Mouse (Mus musculus) heart, adult 11 months (tissue): ENCODE results near the gene Hist1h2ac.
"Not testable (repeated sequence)": the region's sequence is repeated elsewhere in the genome, so short reads cannot be mapped to it uniquely, and the experiment has no call there.

Experiments
- DNase-seq: peaks from one replicate; pipeline ENCODE4 v3.0.0; 2022

Hist1h2ac gene

GRCm38 (mm10) chr13:23699767-23700166, 16.0 kb upstream of the Hist1h2ac start:
- DNase-seq = no peak

GRCm38 (mm10) chr13:23698996-23699395, 15.2 kb upstream of the Hist1h2ac start:
- peak; percentile 83 for DNase-seq

- DNase-seq = peak; percentile 100
These were observed 14.5 kb upstream of the Hist1h2ac start, which contains the start of gene Hist1h4c for GRCm38 (mm10) chr13:23698300-23698693. Gene Hist1h4c, minus strand, starts transcription at chr13:23698454.

DNA sequence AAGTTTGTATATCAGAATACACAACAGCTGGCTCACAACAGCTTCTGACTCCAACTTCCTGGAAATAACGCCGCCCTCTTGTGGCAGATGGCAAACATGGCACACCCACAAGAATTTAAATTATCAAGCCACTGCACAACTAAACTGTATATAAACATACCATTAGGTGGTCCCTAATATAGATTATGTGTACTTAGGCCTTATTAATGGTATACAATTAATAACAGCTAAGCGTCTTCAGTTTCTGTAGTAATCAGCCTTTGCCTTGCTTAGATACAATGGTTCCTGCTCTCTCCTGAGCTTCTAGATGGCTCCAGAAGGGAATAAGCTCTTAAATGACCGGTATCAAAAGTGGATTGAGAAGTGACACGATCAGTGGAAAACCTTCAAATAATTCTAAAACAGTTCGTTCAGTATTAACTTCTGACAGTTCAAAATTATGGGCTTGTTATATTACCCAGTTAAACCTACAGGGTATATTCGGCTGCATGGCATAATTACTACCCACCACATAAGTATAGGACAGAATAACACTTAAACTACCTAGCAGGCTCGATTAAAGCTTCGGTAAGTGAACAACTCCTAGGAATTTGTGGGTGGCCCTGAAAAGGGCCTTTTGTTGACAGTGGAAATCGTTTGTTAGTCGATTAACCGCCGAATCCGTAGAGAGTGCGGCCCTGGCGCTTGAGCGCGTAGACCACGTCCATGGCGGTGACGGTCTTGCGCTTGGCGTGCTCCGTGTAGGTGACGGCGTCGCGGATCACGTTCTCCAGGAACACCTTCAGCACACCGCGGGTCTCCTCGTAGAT, 13.9 kb upstream of the Hist1h2ac start:
- peak; percentile 91 for DNase-seq

DNA sequence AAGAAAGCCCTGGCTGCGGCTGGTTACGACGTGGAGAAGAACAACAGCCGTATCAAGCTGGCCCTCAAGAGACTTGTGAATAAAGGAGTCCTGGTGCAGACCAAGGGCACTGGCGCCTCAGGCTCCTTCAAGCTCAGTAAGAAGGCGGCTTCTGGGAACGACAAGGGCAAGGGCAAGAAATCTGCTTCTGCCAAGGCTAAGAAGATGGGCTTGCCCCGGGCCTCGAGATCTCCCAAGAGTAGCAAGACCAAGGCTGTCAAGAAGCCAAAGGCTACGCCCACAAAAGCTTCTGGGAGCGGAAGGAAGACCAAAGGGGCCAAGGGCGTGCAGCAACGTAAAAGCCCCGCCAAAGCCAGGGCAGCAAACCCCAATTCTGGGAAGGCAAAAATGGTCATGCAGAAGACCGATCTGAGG, 12.3 kb upstream of the Hist1h2ac start:
- peak; percentile 89 for DNase-seq

GRCm38 (mm10) chr13:23695514-23695913, 11.8 kb upstream of the Hist1h2ac start, which contains the start of gene Hist1h1t:
Gene Hist1h1t, plus strand, starts transcription at chr13:23695814.
- peak; percentile 84 for DNase-seq

GRCm38 (mm10) chr13:23694956-23695355, 11.2 kb upstream of the Hist1h2ac start:
- peak; percentile 59 for DNase-seq

GRCm38 (mm10) chr13:23693856-23694440, 10.2 kb upstream of the Hist1h2ac start:
- peak; percentile 43 for DNase-seq

DNA sequence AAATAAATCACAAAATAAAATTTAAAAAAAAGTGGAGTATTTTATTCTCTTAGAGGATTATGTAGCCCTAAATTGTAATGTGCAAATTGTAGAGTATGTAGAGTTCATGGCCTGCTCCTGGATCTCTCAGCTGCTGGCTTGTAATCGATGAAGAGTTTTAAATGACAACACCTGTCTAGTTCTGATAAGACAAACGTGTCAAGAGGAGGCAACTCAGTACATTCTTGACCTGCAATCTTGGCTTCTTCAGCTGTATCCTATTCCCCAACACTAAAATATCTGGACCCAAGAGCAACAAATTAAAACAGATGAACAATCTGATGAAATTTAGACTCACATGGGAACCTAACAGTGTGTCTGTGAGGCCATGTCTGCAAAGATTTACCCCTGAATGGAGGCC, 5.7 kb upstream of the Hist1h2ac start:
- no peak for DNase-seq

DNA sequence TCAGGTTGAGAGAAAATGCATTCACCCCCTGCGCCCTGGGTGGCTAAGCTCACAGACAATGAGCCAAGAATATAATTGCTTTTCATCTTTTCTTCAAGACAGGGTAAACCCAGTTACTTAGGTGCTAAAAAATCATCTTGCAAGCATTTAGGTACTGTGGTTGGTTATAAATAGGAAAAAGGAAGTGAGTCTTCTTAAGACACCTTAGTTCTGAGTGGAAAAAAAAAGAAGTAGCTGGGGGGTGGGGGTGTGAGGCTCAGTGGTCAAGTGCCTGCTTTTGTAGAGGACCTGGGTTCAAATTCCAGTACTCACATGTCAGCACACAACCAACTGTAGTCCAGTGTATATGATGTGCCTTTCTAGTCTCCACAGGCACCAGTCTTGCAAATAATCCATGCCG, 5.2 kb upstream of the Hist1h2ac start:
- DNase-seq = peak; percentile 2

DNA sequence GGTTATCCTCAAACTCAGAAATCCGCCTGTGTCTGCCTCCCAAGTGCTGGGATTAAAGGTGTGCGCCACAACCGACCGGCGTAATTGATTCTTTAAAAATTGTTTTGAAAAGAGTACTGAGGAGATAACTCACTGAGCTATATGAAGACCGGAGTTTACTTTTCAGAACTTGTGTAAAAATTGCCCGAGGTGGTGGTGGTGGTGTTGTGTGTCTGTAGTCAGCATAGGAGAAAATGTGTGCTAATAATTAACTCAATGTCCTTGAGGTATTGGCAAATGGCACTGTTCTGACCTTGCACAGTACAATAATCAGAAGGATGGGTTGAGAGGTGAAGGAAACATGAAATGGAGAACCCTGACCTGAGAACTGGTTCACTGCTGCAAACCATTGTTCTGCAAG, 4.2 kb upstream of the Hist1h2ac start:
- DNase-seq = peak; percentile 58

DNA sequence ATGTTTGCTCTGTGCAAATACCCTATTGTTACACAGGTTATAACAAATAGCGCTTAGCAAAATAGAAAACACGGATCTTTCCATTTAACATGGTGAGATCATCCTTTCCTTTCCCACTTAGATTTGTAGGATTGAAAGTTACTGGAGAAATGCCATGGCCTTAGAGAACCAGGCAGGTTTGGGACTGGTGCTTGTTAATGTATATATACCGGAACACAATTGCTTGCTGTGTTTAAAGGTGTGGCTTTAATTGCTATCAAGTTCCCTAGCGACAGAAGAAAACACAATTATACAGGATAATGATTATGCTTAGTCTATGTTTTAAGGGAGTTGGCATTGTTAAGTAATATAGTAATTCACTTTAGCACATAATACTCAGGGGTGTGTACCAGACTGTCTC, 3.4 kb upstream of the Hist1h2ac start:
- DNase-seq = peak; percentile 0

GRCm38 (mm10) chr13:23685966-23686365, 2.2 kb upstream of the Hist1h2ac start:
- peak; percentile 1 for DNase-seq

GRCm38 (mm10) chr13:23685121-23685861, 1.5 kb upstream of the Hist1h2ac start:
- peak; percentile 91 for DNase-seq

DNA sequence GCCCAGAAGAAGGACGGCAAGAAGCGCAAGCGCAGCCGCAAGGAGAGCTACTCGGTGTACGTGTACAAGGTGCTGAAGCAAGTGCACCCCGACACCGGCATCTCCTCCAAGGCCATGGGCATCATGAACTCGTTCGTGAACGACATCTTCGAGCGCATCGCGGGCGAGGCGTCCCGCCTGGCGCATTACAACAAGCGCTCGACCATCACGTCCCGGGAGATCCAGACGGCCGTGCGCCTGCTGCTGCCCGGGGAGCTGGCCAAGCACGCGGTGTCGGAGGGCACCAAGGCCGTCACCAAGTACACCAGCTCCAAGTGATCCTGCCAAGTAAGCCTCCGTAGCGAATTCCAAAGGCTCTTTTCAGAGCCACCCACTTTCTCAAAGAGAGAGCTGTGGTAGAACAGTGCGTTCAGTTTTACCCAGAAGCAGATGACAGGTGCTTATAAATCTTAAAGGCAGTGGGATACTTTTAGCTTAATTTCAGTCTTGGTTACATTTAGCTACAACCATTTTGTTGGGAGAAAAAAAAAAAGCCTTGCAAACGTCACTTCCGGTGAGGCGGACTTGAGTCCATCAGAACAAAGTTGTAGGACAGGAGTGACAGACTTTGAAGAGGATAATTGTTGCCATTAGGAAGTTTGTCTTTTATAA, 672 bp upstream of the Hist1h2ac start:
- DNase-seq = peak; percentile 94

GRCm38 (mm10) chr13:23682947-23683754, 597 bp downstream of the Hist1h2ac start:
- not testable (repeated sequence) for DNase-seq

DNA sequence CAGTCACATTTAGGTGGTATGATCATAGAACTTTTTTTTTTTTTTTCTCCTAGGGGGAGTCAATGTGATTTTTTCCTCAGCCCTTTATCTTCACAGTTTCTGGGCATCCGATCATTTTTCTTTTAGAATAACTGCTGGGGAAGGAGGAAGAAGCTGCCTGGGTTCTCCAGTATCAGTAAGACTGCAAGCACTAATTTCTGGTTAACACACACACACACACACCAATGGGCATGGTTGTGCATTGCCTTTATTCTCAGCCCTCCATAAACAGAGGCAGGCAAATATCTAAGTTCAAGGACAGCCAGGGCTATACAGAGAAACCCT, 1.2 kb downstream of the Hist1h2ac start:
- no peak for DNase-seq

GRCm38 (mm10) chr13:23681990-23682582, 1.7 kb downstream of the Hist1h2ac start:
- DNase-seq = no peak

GRCm38 (mm10) chr13:23662536-23662935, 21.2 kb downstream of the Hist1h2ac start:
- no peak for DNase-seq

DNA sequence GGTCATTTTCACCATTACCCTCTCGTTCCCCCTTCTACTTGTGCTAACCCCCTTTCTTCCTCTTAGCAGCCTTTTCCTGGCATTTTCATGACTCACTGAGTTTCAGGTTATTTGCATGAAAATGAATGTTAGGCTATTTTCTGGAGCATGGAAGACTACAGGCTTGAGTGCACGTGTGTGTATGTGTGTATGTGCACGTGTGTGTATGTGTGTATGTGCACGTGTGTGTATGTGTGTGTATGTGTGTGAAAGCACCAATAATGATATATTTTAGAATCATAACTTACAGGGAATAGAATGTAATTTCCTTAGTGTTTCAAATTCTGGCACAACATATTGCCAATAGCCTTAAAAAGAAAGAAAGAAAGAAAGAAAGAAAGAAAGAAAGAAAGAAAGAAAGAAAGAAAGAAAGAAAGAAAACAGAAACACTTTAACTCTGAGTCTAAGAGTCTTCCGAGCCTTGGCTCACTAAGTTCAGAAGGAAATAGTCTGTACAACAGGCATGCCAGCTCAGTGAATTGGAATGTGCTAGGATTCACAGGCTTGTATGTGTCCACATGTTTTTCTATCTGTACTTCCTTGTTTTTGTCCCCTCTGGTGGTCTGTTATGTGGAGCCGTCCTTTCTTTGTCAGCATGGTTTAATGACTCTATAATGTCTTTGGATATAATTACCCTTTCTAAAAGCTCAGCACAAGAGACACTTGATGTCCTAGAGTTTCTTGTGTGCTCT, 23.9 kb downstream of the Hist1h2ac start:
- DNase-seq = no peak
